Mouse (Mus musculus) embryonic facial prominence, embryonic 13.5 days (tissue): Measurements from ENCODE around the gene Pde4a. TPM values are rescaled to one million over a fixed set of nuclear protein-coding genes. Genes with fewer than 3 reads are reported as not detected.

ENCODE experiments used
- ATAC-seq: fragments of 200-750 bp; cut with Nextera tagmentation; 2 replicates; pipeline ENCODE4 v1.8.0; 2017; ENCODE audit warnings: low read depth; ENCODE audit not compliant: insufficient number of reproducible peaks, insufficient read depth, low FRiP score, low TSS enrichment
- H3K27ac ChIP-seq: fragments of 300-500 bp; sonication (generic); 2 replicates; pipeline ENCODE4 v1.5.1; 2015; ENCODE audit warnings: moderate library complexity, mild to moderate bottlenecking, inconsistent platforms
- H3K27me3 ChIP-seq: fragments of 300-500 bp; sonication (generic); 2 replicates; pipeline ENCODE4 v1.6.1; 2015; ENCODE audit warnings: mild to moderate bottlenecking, inconsistent platforms
- H3K36me3 ChIP-seq: fragments of 300-500 bp; sonication (generic); 2 replicates; pipeline ENCODE4 v1.6.1; 2015; ENCODE audit warnings: mild to moderate bottlenecking, inconsistent platforms
- H3K4me1 ChIP-seq: fragments of 300-500 bp; sonication (generic); 2 replicates; pipeline ENCODE4 v1.6.1; 2015; ENCODE audit warnings: inconsistent platforms
- H3K4me2 ChIP-seq: fragments of 300-500 bp; sonication (generic); 2 replicates; pipeline ENCODE4 v1.6.1; 2015; ENCODE audit warnings: moderate library complexity, mild to moderate bottlenecking, inconsistent platforms
- H3K4me3 ChIP-seq: fragments of 300-500 bp; sonication (generic); 2 replicates; pipeline ENCODE4 v1.5.1; 2015; ENCODE audit warnings: mild to moderate bottlenecking, inconsistent platforms
- H3K9ac ChIP-seq: fragments of 300-500 bp; sonication (generic); 2 replicates; pipeline ENCODE4 v1.6.1; 2015; ENCODE audit warnings: mild to moderate bottlenecking, inconsistent platforms
- H3K9me3 ChIP-seq: fragments of 300-500 bp; sonication (generic); 2 replicates; pipeline ENCODE4 v1.6.1; 2016; ENCODE audit warnings: inconsistent platforms
- WGBS: fragments of 180-500 bp; shearing (Covaris S2); methylation state at CpG from one replicate; pipeline ENCODE4 v1.1.7; 2015; ENCODE audit warnings: mixed read lengths; 5-methylcytosine and 5-hydroxymethylcytosine counted together
- polyA plus RNA-seq: library from polyadenylated mRNA; unstranded; fragments of >200 nt; fragmentation: Nextera tagmentation; extraction: Ambion mirVana; gene quantifications from 2 replicates; pipeline ENCODE4 v1.2.1, GENCODE M21; 2015

Gene Pde4a
- 4.9 and 6.1 TPM in 2 replicates for polyA plus RNA-seq

- Histone ChIP-seq H3K4me1 (peaks cover 55% of the 10 kb centered on the region), H3K9ac (peak within 1 kb of the TSS; percentile 72), H3K4me3 (peak within 1 kb of the TSS; percentile 60), H3K27ac (no peak within 1 kb of the TSS), H3K36me3 (no peaks in the 10 kb centered on the region), H3K27me3 (peaks cover 63% of the 10 kb centered on the region), H3K9me3 (no peaks in the 10 kb centered on the region), H3K4me2 (peak within 1 kb of the TSS; percentile 98)
- no peak for ATAC-seq
- under 1% methylated on average over 85 of the region's 86 CpGs for WGBS
These were observed at the start of gene Pde4a for GRCm38 (mm10) chr9:21165041-21165951. Gene Pde4a, plus strand, starts transcription at chr9:21165714.

GRCm38 (mm10) chr9:21117073-21117472 is 48.4 kb upstream of the Pde4a start:
- no peaks in the 10 kb centered on the region for H3K4me1 ChIP-seq
- peaks cover 30% of the 10 kb centered on the region for H3K36me3 ChIP-seq
- WGBS = 82% methylated on average over 6 of the region's 6 CpGs
- H3K9me3 ChIP-seq = no peaks in the 10 kb centered on the region
- no peak overlapping the region for H3K27ac ChIP-seq
- H3K9ac ChIP-seq = no peak overlapping the region
- no peak for ATAC-seq
- no peaks in the 10 kb centered on the region for H3K27me3 ChIP-seq
- no peak overlapping the region for H3K4me2 ChIP-seq
- no peak overlapping the region for H3K4me3 ChIP-seq

GRCm38 (mm10) chr9:21121483-21121882 is 44.0 kb upstream of the Pde4a start:
- Histone ChIP-seq H3K4me2 (no peak overlapping the region), H3K9me3 (no peaks in the 10 kb centered on the region), H3K4me1 (no peaks in the 10 kb centered on the region), H3K9ac (no peak overlapping the region), H3K4me3 (no peak overlapping the region), H3K27ac (no peak overlapping the region), H3K36me3 (peaks cover 67% of the 10 kb centered on the region), H3K27me3 (no peaks in the 10 kb centered on the region)
- 92% methylated on average over 16 of the region's 16 CpGs for WGBS
- no peak for ATAC-seq

GRCm38 (mm10) chr9:21124837-21125236 is 40.7 kb upstream of the Pde4a start:
- Histone ChIP-seq H3K9me3 (no peaks in the 10 kb centered on the region), H3K27me3 (no peaks in the 10 kb centered on the region), H3K4me2 (no peak overlapping the region), H3K4me1 (no peaks in the 10 kb centered on the region), H3K9ac (no peak overlapping the region), H3K36me3 (peaks cover 75% of the 10 kb centered on the region), H3K4me3 (no peak overlapping the region), H3K27ac (no peak overlapping the region)
- 79% methylated on average over 5 of the region's 5 CpGs for WGBS
- no peak for ATAC-seq

- 86% methylated on average over 9 of the region's 9 CpGs for WGBS
- Histone ChIP-seq H3K27me3 (no peaks in the 10 kb centered on the region), H3K9me3 (no peaks in the 10 kb centered on the region), H3K27ac (no peak overlapping the region), H3K4me3 (no peak overlapping the region), H3K4me2 (no peak overlapping the region), H3K9ac (no peak overlapping the region), H3K4me1 (peaks cover 6% of the 10 kb centered on the region), H3K36me3 (peaks cover 69% of the 10 kb centered on the region)
- ATAC-seq = no peak
These were observed 39.8 kb upstream of the Pde4a start for GRCm38 (mm10) chr9:21125502-21126258.

- Histone ChIP-seq H3K27ac (no peak overlapping the region), H3K27me3 (no peaks in the 10 kb centered on the region), H3K9me3 (no peaks in the 10 kb centered on the region), H3K4me1 (peaks cover 7% of the 10 kb centered on the region), H3K4me2 (no peak overlapping the region), H3K9ac (no peak overlapping the region), H3K36me3 (peaks cover 63% of the 10 kb centered on the region), H3K4me3 (no peak overlapping the region)
- WGBS = 76% methylated on average over 2 of the region's 2 CpGs
- ATAC-seq = no peak
These were observed 39.3 kb upstream of the Pde4a start for GRCm38 (mm10) chr9:21126259-21126627.

- peak; percentile 93 for ATAC-seq
- Histone ChIP-seq H3K27me3 (no peaks in the 10 kb centered on the region), H3K4me3 (peak within 1 kb of the TSS; percentile 71), H3K4me2 (peak within 1 kb of the TSS; percentile 81), H3K4me1 (peaks cover 7% of the 10 kb centered on the region), H3K36me3 (peaks cover 16% of the 10 kb centered on the region), H3K27ac (peak within 1 kb of the TSS; percentile 68), H3K9me3 (no peaks in the 10 kb centered on the region), H3K9ac (peak within 1 kb of the TSS; percentile 82)
- 6% methylated on average over 37 of the region's 37 CpGs for WGBS
These were observed 34.2 kb upstream of the Pde4a start, which contains the start of gene Tyk2 for GRCm38 (mm10) chr9:21131059-21131956. Gene Tyk2, minus strand, starts transcription at chr9:21131243.

GRCm38 (mm10) chr9:21132102-21132775 is 33.3 kb upstream of the Pde4a start:
- peaks cover 8% of the 10 kb centered on the region; the same call in 1 of the 2 replicates for H3K36me3 ChIP-seq
- no peak overlapping the region for H3K9ac ChIP-seq
- no peak overlapping the region for H3K27ac ChIP-seq
- no peak overlapping the region for H3K4me3 ChIP-seq
- no peaks in the 10 kb centered on the region for H3K9me3 ChIP-seq
- no peak overlapping the region for H3K4me2 ChIP-seq
- ATAC-seq = no peak
- peaks cover 7% of the 10 kb centered on the region for H3K4me1 ChIP-seq
- H3K27me3 ChIP-seq = no peaks in the 10 kb centered on the region
- 79% methylated on average over 12 of the region's 12 CpGs for WGBS

- Histone ChIP-seq H3K9ac (no peak overlapping the region), H3K36me3 (peaks cover 12% of the 10 kb centered on the region), H3K27me3 (no peaks in the 10 kb centered on the region), H3K4me2 (no peak overlapping the region), H3K9me3 (no peaks in the 10 kb centered on the region), H3K4me3 (no peak overlapping the region), H3K4me1 (peaks cover 7% of the 10 kb centered on the region), H3K27ac (no peak overlapping the region)
- WGBS = 74% methylated on average over 9 of the region's 9 CpGs
- no peak for ATAC-seq
These were observed 32.3 kb upstream of the Pde4a start for GRCm38 (mm10) chr9:21133064-21133707.

GRCm38 (mm10) chr9:21134595-21135328 is 30.8 kb upstream of the Pde4a start:
- H3K9ac ChIP-seq = no peak overlapping the region
- H3K4me1 ChIP-seq = peaks cover 7% of the 10 kb centered on the region
- peaks cover 25% of the 10 kb centered on the region for H3K36me3 ChIP-seq
- H3K9me3 ChIP-seq = no peaks in the 10 kb centered on the region
- H3K4me3 ChIP-seq = no peak overlapping the region
- WGBS = 71% methylated on average over 9 of the region's 9 CpGs
- no peaks in the 10 kb centered on the region for H3K27me3 ChIP-seq
- H3K4me2 ChIP-seq = no peak overlapping the region
- H3K27ac ChIP-seq = no peak overlapping the region
- no peak for ATAC-seq
